Mouse (Mus musculus) liver, embryonic 14.5 days (tissue): Measurements from ENCODE around the gene Rps26.

Experiments used
- CTCF ChIP-seq: IDR thresholded peaks from 2 replicates; pipeline ENCODE4 v1.5.1; 2016; ENCODE audit warnings: antibody characterized with exemption, low read depth, control low read depth
- EP300 ChIP-seq: IDR thresholded peaks from 2 replicates; pipeline ENCODE4 v1.6.1; 2016; ENCODE audit warnings: antibody characterized with exemption, low read depth

GRCm38 (mm10) chr10:128587697-128588096, 38.9 kb downstream of the Rps26 start:
- TF ChIP-seq CTCF (no peak), EP300 (no peak)
